In genomic region chr9:29754374-29754773, GRCm38 (mm10) we compare ENCODE assay signal across 20 mouse cellular contexts.
A peak's percentile ranks its signal among the peaks of the same experiment; 100 is the strongest.
DNase-seq lines count a peak whose midpoint lies in the region; ATAC-seq lines count a peak whose summit lies in the region.
"Had no signal": no experiment of that assay in that cellular context is flagged by ENCODE, and none has a peak within 500 bp of the region (broad histone marks: within the 10 kb centered on the region; RNA-seq: fewer than 3 reads in every experiment).

No protein-coding gene starts in this region.

- DNase-seq in frontal cortex, postnatal 14 days (ENCODE audit: low spot score in 2 of 2) = no peak
- peak; percentile 29 for DNase-seq in heart, adult 11 months
- DNase-seq in heart, postnatal 10 days = no peak
- peak; percentile 46 for DNase-seq in brain, adult 2 months (ENCODE audit: low read depth, low spot score)
- no peak for DNase-seq in cerebellum, adult 8-10 months
- DNase-seq: adrenal gland, adult 2 months; adrenal gland, adult 8-10 months; adrenal gland, postnatal 10 days; adrenal gland, postnatal 14 days; adrenal gland, postnatal 25 days; adrenal gland, postnatal 36 days; B cell, adult 2 months; cerebellum, adult 11 months; cerebellum, adult 11-12 months; cerebellum, adult 18-20 months; cerebellum, adult 2 months had no signal

- intact Hi-C loops in heart, postnatal 10 days (cut with DNase I) = loop anchor here (5.0 kb wide), 1 partner anchor 508 kb away; no protein-coding TSS in a partner anchor

- peak; percentile 60 for ATAC-seq in frontal cortex, adult (ENCODE audit: low TSS enrichment)
- ATAC-seq: activated CD4-positive, CD25-positive, alpha-beta regulatory T cell, adult 4 months; CD4-positive, CD25-positive, alpha-beta regulatory T cell, adult 4 months; Patski had no signal

Comparison
In these comparisons a context has a peak if more than half of its experiments do, and no peak if none do; other contexts are left out.
1. DNase-seq: peak in heart, adult 11 months (single experiment) and brain, adult 2 months (single experiment); none in frontal cortex, postnatal 14 days (0 of 2), heart, postnatal 10 days (0 of 2) and cerebellum, adult 8-10 months (single experiment).